Mouse (Mus musculus): ENCODE data around the gene Cuta. TPM values are rescaled to one million over a fixed set of nuclear protein-coding genes. Genes with fewer than 3 reads are reported as not detected.

Cuta gene
- polyA plus RNA-seq, 1 experiment from 2014 or later, result 161 TPM

Small RNA genes lying within 50 kb of the gene (microRNA-seq; reads per million reads assigned to microRNA genes)
- not detected for gene Gm27775
- 0.78 reads per million for gene Mir3083
- not detected for gene Mir6968

Other genes starting within 250 kb of the Cuta start
- 9.0 and 11.7 TPM in 2 replicates for gene Crebrf, start 223.9 kb downstream of the Cuta start, polyA plus RNA-seq (2014; fragmentation: Nextera tagmentation; extraction: Ambion mirVana)
- 49.8 and 53.6 TPM in 2 replicates for gene Bnip1, start 158.5 kb downstream of the Cuta start, polyA plus RNA-seq (2014; fragmentation: Nextera tagmentation; extraction: Ambion mirVana)
- gene Nkx2-5, start 94.6 kb downstream of the Cuta start, polyA plus RNA-seq (2014; fragmentation: Nextera tagmentation; extraction: Ambion mirVana), result 6.4 and 8.1 TPM in 2 replicates
- 7.1 and 8.2 TPM in 2 replicates for gene Kifc5b, start 22.5 kb downstream of the Cuta start, polyA plus RNA-seq (2014; fragmentation: Nextera tagmentation; extraction: Ambion mirVana)
- gene Phf1, start 6.5 kb downstream of the Cuta start, polyA plus RNA-seq (2014; fragmentation: Nextera tagmentation; extraction: Ambion mirVana), result 8.9 and 9.9 TPM in 2 replicates
- 3.0 and 3.3 TPM in 2 replicates for gene Syngap1, start 1.7 kb upstream of the Cuta start, polyA plus RNA-seq (2014; fragmentation: Nextera tagmentation; extraction: Ambion mirVana)
- 9.8 and 10.5 TPM in 2 replicates for gene Zbtb9, start 33.6 kb upstream of the Cuta start, polyA plus RNA-seq (2014; fragmentation: Nextera tagmentation; extraction: Ambion mirVana)
- 8.6 and 10.4 TPM in 2 replicates for gene Bak1, start 89.4 kb upstream of the Cuta start, polyA plus RNA-seq (2014; fragmentation: Nextera tagmentation; extraction: Ambion mirVana)
- 11.5 and 13.3 TPM in 2 replicates for gene Itpr3, start 117.7 kb upstream of the Cuta start, polyA plus RNA-seq (2014; fragmentation: Nextera tagmentation; extraction: Ambion mirVana)
- 296 and 362 TPM in 2 replicates for gene Uqcc2, start 194.3 kb upstream of the Cuta start, polyA plus RNA-seq (2014; fragmentation: Nextera tagmentation; extraction: Ambion mirVana)
- 0.13 TPM in 1 of 2 replicates, not detected in the other for gene Ip6k3, start 228.2 kb upstream of the Cuta start, polyA plus RNA-seq (2014; fragmentation: Nextera tagmentation; extraction: Ambion mirVana)

Measured in stomach, embryonic 14.5 days (tissue).